Mouse (Mus musculus) myocyte (in vitro differentiated cells): ENCODE measurements around the gene Acot4. TPM values are rescaled to one million over a fixed set of nuclear protein-coding genes. Genes with fewer than 3 reads are reported as not detected.

Experiments
- H3K27me3 ChIP-seq: one replicate; pipeline ENCODE4 v1.6.1; 2011; ENCODE audit not compliant: control insufficient read depth, insufficient read depth, insufficient read length
- H3K36me3 ChIP-seq: one replicate; pipeline ENCODE4 v1.6.1; 2011; ENCODE audit not compliant: control insufficient read depth, insufficient read depth
- H3K4me2 ChIP-seq: one replicate; pipeline ENCODE4 v1.6.1; 2011; ENCODE audit warnings: low read depth, control low read depth
- H3K4me3 ChIP-seq: one replicate; pipeline ENCODE4 v1.5.1; 2011; ENCODE audit warnings: mild to moderate bottlenecking, control low read depth, moderate library complexity
- H3K79me2 ChIP-seq: one replicate; pipeline ENCODE4 v1.6.1; 2011; ENCODE audit not compliant: control insufficient read depth, insufficient read depth
- H3ac ChIP-seq: one replicate; pipeline ENCODE4 v1.6.1; 2011; ENCODE audit not compliant: control insufficient read depth, insufficient read length
- CEBPB ChIP-seq: IDR thresholded peaks from 2 replicates; pipeline ENCODE4 v1.6.1; 2011; ENCODE audit warnings: mild to moderate bottlenecking, moderate library complexity; ENCODE audit not compliant: poor library complexity, insufficient read depth, severe bottlenecking
- E2F4 ChIP-seq: IDR thresholded peaks from one replicate; pipeline ENCODE4 v1.6.1; 2011; ENCODE audit warnings: mild to moderate bottlenecking, control low read depth, moderate library complexity; ENCODE audit not compliant: insufficient read depth
- MAX ChIP-seq: IDR thresholded peaks from one replicate; pipeline ENCODE4 v1.6.1; 2011; ENCODE audit warnings: low read depth, mild to moderate bottlenecking, control low read depth
- MYOD1 ChIP-seq, 3 experiments: IDR thresholded peaks; one replicate each; pipeline ENCODE4 v1.6.1; 2011; ENCODE audit warnings: control low read depth in 2 of 3, low read depth in 2 of 3, mild to moderate bottlenecking in 2 of 3, moderate library complexity in 1 of 3; ENCODE audit not compliant: insufficient read length in 2 of 3, control insufficient read depth in 1 of 3
- MYOG ChIP-seq, 3 experiments: IDR thresholded peaks; one replicate each; pipeline ENCODE4 v1.6.1; 2011; ENCODE audit warnings: control low read depth in 2 of 3, low read depth in 2 of 3, mild to moderate bottlenecking in 2 of 3; ENCODE audit not compliant: insufficient read length in 2 of 3, control insufficient read depth in 1 of 3, insufficient read depth in 1 of 3
- POLR2A ChIP-seq: IDR thresholded peaks from one replicate; pipeline ENCODE4 v1.6.1; 2011; ENCODE audit warnings: low read depth, mild to moderate bottlenecking, control low read depth, moderate library complexity; ENCODE audit not compliant: insufficient read length
- POLR2AphosphoS2 ChIP-seq: IDR thresholded peaks from one replicate; pipeline ENCODE4 v1.6.1; 2011; ENCODE audit warnings: low read depth, control low read depth; ENCODE audit not compliant: insufficient read length
- REST ChIP-seq: IDR thresholded peaks from one replicate; pipeline ENCODE4 v1.6.1; 2011; ENCODE audit warnings: mild to moderate bottlenecking, control low read depth, moderate library complexity; ENCODE audit not compliant: insufficient read depth, insufficient read length
- SRF ChIP-seq: IDR thresholded peaks from one replicate; pipeline ENCODE4 v1.6.1; 2011; ENCODE audit warnings: low read depth; ENCODE audit not compliant: control insufficient read depth, insufficient read length
- TCF12 ChIP-seq: IDR thresholded peaks from one replicate; pipeline ENCODE4 v1.6.1; 2011; ENCODE audit warnings: mild to moderate bottlenecking, control low read depth; ENCODE audit not compliant: poor library complexity, insufficient read depth, severe bottlenecking
- TCF3 ChIP-seq: IDR thresholded peaks from one replicate; pipeline ENCODE4 v1.6.1; 2011; ENCODE audit warnings: low read depth, control low read depth; ENCODE audit not compliant: insufficient read length
- USF1 ChIP-seq: IDR thresholded peaks from one replicate; pipeline ENCODE4 v1.6.1; 2011; ENCODE audit warnings: low read depth, mild to moderate bottlenecking, control low read depth, moderate library complexity
- polyA plus RNA-seq: library from polyadenylated mRNA; unstranded; fragments of >200 nt; fragmentation: generic; extraction: Trizol; gene quantifications from one replicate; pipeline ENCODE4 v1.2.1, GENCODE M21; 2012; ENCODE audit warnings: missing spikeins

Gene Acot4
- polyA plus RNA-seq, 1 experiment = not detected

GRCm38 (mm10) chr12:84051937-84052474 is 13.8 kb downstream of the Acot4 start, which contains the start of gene Acot3:
Gene Acot3, plus strand, starts transcription at chr12:84052144.
- TF ChIP-seq TCF3 (no peak), CEBPB (no peak)
- Histone ChIP-seq H3K4me3 (no peak within 1 kb of the TSS), H3K79me2 (no peaks in the 10 kb centered on the region), H3K36me3 (no peaks in the 10 kb centered on the region), H3K27me3 (no peaks in the 10 kb centered on the region), H3ac (no peak within 1 kb of the TSS), H3K4me2 (no peak within 1 kb of the TSS)

- Histone ChIP-seq H3K36me3 (no peaks in the 10 kb centered on the region), H3K4me3 (no peak overlapping the region), H3K27me3 (no peaks in the 10 kb centered on the region), H3K4me2 (no peak overlapping the region), H3K79me2 (no peaks in the 10 kb centered on the region), H3ac (no peak overlapping the region)
- no peak for TF ChIP-seq TCF3
- TF ChIP-seq MYOG (IDR thresholded peaks at IDR 0.05; ENCODE audit: control insufficient read depth in 1 of 3, insufficient read depth in 1 of 3, insufficient read length in 2 of 3, low read depth in 2 of 3) = no peak
- no peak for TF ChIP-seq CEBPB
- no peak for TF ChIP-seq USF1
- no peak for TF ChIP-seq E2F4
- no peak for TF ChIP-seq MAX
- no peak for TF ChIP-seq REST
- no peak for TF ChIP-seq POLR2A
- TF ChIP-seq MYOD1 (IDR thresholded peaks at IDR 0.05; ENCODE audit: control insufficient read depth in 1 of 3, insufficient read length in 2 of 3, low read depth in 2 of 3) = no peak
- no peak for TF ChIP-seq SRF
- no peak for TF ChIP-seq TCF12
- TF ChIP-seq POLR2AphosphoS2 = no peak
Measured at GRCm38 (mm10) chr12:84052609-84053008, 14.4 kb downstream of the Acot4 start.

GRCm38 (mm10) chr12:84053173-84053572 is 15.0 kb downstream of the Acot4 start:
- H3K4me2 ChIP-seq = no peak overlapping the region
- no peak overlapping the region for H3K4me3 ChIP-seq
- no peak overlapping the region for H3ac ChIP-seq
- TF ChIP-seq POLR2A (no peak), SRF (no peak), USF1 (no peak), TCF12 (no peak), POLR2AphosphoS2 (no peak), CEBPB (no peak)
- H3K79me2 ChIP-seq = no peaks in the 10 kb centered on the region
- no peaks in the 10 kb centered on the region for H3K36me3 ChIP-seq
- H3K27me3 ChIP-seq = no peaks in the 10 kb centered on the region

- no peak overlapping the region for H3K4me2 ChIP-seq
- H3K79me2 ChIP-seq = no peaks in the 10 kb centered on the region
- TF ChIP-seq TCF12 = no peak
- TF ChIP-seq USF1 = no peak
- TF ChIP-seq CEBPB = no peak
- TF ChIP-seq REST = no peak
- TF ChIP-seq SRF = no peak
- no peak for TF ChIP-seq POLR2AphosphoS2
- no peak for TF ChIP-seq MAX
- TF ChIP-seq POLR2A = no peak
- TF ChIP-seq MYOG (IDR thresholded peaks at IDR 0.05; ENCODE audit: control insufficient read depth in 1 of 3, insufficient read depth in 1 of 3, insufficient read length in 2 of 3, low read depth in 2 of 3) = no peak
- TF ChIP-seq TCF3 = no peak
- TF ChIP-seq MYOD1 (IDR thresholded peaks at IDR 0.05; ENCODE audit: control insufficient read depth in 1 of 3, insufficient read length in 2 of 3, low read depth in 2 of 3) = no peak
- TF ChIP-seq E2F4 = no peak
- no peaks in the 10 kb centered on the region for H3K36me3 ChIP-seq
- H3K27me3 ChIP-seq = no peaks in the 10 kb centered on the region
- H3K4me3 ChIP-seq = no peak overlapping the region
- H3ac ChIP-seq = no peak overlapping the region
Measured at GRCm38 (mm10) chr12:84053679-84054391, 15.7 kb downstream of the Acot4 start.

GRCm38 (mm10) chr12:84060946-84061345 is 22.8 kb downstream of the Acot4 start:
- no peak overlapping the region for H3K4me2 ChIP-seq
- H3K79me2 ChIP-seq = no peaks in the 10 kb centered on the region
- no peak overlapping the region for H3K4me3 ChIP-seq
- peaks cover 6% of the 10 kb centered on the region for H3K27me3 ChIP-seq
- H3K36me3 ChIP-seq = no peaks in the 10 kb centered on the region
- no peak for TF ChIP-seq MAX
- no peak for TF ChIP-seq REST
- no peak for TF ChIP-seq TCF12
- TF ChIP-seq MYOD1 (IDR thresholded peaks at IDR 0.05; ENCODE audit: control insufficient read depth in 1 of 3, insufficient read length in 2 of 3, low read depth in 2 of 3) = no peak
- no peak for TF ChIP-seq POLR2A
- TF ChIP-seq TCF3 = no peak
- no peak for TF ChIP-seq E2F4
- TF ChIP-seq USF1 = no peak
- TF ChIP-seq CEBPB = no peak
- TF ChIP-seq SRF = no peak
- TF ChIP-seq POLR2AphosphoS2 = no peak
- no peak overlapping the region for H3ac ChIP-seq
